Mouse (Mus musculus) CD4-positive, CD25-positive, alpha-beta regulatory T cell, adult 2 months (primary cell): Measurements from ENCODE around the gene Dok7.

Experiments
- DNase-seq: peaks from one replicate; pipeline ENCODE4 v3.0.0-alpha.2; 2012; ENCODE audit warnings: low read depth, low spot score

Dok7 gene

DNA sequence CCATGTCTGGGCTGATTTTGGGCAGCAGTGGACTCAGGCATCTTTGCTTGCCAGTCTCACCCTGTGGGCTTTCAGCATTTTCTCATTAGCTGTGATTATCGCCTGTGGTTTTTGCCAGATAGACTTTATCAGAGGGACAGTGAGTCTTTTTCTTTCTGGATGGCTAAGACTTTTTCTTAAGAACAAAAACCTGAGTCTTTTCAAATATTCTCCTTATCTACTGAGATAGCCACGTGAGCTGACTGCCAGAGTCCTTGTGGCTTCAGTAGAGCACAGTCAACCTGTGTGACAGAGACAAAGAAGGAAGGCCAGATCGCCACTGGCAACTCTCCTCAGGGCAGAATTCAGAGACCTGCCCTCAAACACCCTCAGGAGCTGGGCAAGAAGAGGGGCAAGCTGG is 61.1 kb downstream of the Dok7 start:
- DNase-seq, result no peak

DNA sequence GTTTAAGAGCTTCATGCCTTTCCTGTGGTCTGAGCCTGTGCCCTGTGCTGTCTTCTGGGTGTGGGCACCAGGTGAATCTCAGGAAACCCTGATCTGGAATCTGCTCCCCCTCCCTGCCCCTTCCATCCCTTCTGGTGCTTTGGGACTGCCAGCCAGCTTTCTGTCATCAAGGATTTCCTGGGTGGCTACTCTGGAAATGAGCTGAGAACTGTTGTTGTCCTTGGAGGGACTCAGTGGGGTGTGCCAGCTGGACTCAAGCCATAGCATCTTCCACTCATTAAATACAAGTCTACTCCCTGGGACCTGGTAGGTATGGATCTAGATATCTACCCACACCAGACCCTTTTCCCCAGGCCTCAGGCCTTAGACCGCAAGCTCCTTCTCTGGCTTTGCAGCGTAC is 61.9 kb downstream of the Dok7 start:
- no peak for DNase-seq

DNA sequence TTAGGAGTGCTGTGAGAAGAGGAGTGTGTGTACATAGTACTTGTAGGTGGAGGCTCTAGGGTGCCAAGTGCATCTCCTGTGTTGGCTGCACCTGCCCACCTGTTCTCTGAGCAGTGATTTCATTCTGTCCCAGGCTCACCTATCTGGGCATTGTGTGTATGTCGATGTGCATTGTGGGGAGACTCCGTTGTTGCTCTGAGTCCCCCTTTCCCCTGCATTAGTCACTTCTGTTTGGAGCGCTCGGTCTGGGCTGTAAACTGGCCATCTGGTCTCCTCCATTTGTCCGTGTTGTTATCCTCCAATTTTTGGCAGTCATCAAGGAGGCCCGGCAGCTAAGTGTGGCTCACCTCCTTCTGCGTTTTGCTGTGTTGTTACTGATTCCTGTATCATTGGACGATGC is 63.5 kb downstream of the Dok7 start:
- no peak for DNase-seq

DNA sequence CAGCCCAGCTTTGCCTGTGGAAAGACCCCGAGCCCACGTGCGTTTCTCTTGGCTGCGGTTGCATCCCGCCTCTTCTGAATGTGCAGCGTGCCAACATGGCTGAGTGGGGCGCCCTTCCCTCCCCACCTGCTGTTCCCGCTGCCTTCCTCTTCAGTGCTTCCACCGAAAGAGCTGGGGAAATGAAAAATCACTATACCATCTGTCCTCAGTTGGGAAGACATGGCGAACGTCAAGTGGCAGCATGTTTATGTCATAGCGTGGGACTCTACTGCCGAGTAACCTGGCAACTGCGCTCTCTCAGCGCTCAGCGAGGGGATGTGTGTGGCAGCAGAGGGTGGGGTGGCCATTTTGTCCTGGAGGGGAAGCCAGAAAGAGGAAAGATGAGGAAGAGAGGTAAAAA is 72.6 kb downstream of the Dok7 start:
- DNase-seq, result no peak

DNA sequence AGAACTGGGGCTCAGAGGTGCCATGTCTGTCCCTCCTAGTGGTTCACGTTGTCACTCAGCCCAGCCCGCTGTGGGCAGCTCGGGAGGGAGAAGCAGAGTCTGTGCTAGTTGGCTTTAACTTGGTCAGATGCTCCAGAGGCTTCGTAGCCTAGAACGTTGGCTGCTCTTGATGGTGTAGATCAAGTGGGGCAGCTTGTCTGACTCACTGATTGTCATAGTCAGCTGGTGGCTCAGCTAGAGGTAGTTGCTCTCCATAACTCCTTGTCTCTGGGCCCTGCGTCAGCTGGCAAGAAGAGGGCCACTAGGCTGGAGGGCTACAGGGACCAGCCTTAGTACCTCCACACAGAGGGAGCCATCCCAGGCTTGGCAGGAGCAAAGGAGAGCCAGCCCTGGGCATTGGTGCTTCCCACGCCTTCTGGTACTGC is 73.2 kb downstream of the Dok7 start:
- DNase-seq, result no peak

DNA sequence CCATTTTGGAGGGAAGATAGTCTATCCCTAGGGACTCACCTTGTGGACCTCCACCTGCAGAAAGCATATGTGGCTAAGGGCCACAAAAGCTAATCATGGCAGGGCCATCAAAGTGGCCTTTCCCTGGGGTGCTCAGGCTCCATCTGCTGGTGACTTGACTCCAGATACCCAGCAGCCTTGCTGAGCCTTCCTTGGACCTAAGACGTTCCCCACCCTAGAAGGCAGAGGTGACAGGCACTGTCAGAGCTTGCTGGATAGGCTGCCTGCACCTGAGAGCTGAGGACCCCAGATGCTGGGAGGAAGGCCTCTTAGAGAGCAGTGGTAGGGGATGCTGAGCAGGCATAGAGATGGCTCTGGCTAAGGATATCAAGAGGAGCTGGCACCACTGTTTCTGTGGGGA is 74.7 kb downstream of the Dok7 start:
- peak; percentile 16 for DNase-seq

DNA sequence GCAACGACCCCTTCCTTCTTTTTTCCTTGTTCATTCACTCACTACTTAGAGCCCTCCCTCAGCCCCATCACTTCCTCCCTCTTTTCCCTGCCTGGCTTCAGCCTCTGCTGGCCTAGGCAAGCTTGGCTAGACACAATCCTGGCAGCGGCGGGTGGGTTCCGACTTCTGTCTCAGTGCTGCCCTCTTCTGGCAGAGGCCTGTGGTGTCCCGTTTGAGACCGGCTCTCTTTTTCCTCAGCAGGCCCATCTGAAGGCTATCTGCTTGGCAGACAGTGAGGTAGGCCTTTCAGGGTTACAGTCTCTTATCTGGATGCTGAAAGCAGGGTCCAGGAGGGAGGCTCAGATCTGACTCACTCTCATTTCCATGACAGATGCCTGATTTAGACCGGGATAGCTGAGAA is 75.2 kb downstream of the Dok7 start:
- peak; percentile 79 for DNase-seq

DNA sequence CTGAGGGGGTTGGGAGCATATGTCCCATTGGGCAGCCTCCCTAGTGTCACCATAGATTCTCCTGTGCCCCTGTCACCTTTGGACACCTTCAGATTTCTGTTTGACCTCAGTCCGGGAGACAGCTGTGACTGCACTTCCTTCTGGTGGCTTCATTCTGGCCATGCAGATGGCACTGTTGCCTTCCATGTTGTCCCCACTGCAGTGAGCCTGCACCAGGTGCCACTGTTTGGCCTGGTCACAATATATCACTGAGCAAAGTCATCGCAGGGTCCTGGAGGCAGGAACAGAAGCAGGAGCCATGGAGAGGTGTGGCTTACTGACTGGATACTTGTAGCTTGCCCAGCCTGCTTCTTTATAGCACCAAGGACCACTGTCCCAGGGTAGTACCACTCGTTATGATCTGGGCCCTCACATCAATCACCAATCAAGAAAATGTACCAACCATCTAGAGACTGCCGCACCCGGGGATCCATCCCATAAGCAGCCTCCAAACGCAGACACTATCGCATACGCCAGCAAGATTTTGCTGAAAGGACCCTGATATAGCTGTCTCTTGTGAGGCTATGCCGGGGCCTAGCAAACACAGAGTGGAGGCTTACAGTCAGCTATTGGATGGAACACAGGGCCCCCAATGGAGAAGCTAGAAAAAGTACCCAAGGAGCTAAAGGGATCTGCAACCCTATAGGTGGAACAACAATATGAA is 75.9 kb downstream of the Dok7 start:
- DNase-seq, result no peak

DNA sequence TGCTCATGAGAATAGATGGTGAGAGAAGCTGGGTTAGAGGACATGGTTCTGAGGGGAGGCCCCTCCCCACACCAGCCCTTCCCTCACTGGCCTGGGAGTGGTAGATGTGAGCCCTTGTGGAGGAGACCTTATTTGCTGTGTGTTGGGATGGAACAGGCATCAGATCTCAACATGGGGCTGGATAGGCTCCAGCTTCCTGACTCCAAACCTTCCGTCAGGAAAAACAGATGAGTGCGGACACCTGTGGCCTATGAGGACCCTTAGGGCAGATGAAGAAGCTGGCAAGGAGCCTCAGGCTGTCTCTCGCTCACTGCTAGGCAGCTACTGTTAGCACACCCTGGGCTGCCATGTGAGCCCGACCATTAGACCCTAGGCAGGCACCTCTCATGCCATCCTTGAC is 76.9 kb downstream of the Dok7 start:
- no peak for DNase-seq

DNA sequence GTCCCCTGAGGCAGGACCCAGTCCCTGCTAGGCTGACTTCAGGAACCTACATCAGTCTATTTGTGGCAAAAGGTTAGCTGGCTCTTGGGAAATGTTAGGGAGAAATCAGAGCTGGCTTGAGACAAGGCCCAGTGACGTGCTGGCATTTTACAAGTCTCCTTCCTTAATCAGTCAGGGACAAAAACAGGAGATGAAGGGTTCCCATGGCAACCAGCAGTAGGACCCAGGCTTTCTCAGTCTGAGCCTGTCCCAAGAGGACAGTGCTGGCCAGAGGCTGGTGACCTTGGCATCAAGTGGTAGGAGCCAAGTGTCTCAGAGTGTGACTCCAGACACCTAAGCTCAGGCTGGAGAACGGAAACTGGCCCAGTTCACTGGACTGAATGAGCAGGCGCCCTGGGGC is 77.7 kb downstream of the Dok7 start:
- DNase-seq, result no peak

DNA sequence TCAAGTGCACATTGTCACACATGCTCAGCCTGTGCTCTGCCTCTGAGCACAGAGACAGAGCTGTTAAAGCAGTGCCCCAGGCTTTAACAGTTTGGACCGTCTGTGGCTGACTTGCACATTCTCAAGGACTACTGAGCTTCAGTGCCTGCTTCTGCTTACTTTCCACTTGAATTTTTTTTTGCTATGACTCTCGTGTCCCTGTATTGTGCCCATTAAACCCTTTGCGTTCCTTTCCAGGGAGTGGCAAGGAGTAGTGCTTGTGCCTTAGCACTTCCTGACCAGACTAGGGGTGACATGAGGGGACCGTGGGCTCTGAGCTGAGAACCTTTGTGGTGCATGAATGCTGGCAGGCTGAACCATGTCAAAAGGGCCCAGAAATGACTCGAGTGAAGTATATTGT is 79.3 kb downstream of the Dok7 start:
- DNase-seq, result no peak
